Mouse (Mus musculus) ES-E14 (cell line): Measurements from ENCODE around the gene Asb3.

Experiments used
- CHD2 ChIP-seq: IDR thresholded peaks from 2 replicates; pipeline ENCODE4 v1.6.1; 2014; ENCODE audit warnings: mild to moderate bottlenecking, low read depth, low read length, inconsistent platforms
- HCFC1 ChIP-seq: IDR thresholded peaks from 2 replicates; pipeline ENCODE4 v1.6.1; 2012; ENCODE audit warnings: low read length, inconsistent platforms, borderline replicate concordance; ENCODE audit not compliant: insufficient read depth
- MAFK ChIP-seq: IDR thresholded peaks from 2 replicates; pipeline ENCODE4 v1.6.1; 2014; ENCODE audit warnings: mild to moderate bottlenecking, low read depth, low read length, inconsistent platforms; ENCODE audit not compliant: insufficient read depth
- ZC3H11A ChIP-seq: IDR thresholded peaks from 2 replicates; pipeline ENCODE4 v1.6.1; 2012; ENCODE audit warnings: low read depth, mild to moderate bottlenecking, inconsistent platforms, low read length, borderline replicate concordance
- ZNF384 ChIP-seq: IDR thresholded peaks from 2 replicates; pipeline ENCODE4 v1.6.1; 2012; ENCODE audit warnings: low read depth, low read length, inconsistent platforms

DNA sequence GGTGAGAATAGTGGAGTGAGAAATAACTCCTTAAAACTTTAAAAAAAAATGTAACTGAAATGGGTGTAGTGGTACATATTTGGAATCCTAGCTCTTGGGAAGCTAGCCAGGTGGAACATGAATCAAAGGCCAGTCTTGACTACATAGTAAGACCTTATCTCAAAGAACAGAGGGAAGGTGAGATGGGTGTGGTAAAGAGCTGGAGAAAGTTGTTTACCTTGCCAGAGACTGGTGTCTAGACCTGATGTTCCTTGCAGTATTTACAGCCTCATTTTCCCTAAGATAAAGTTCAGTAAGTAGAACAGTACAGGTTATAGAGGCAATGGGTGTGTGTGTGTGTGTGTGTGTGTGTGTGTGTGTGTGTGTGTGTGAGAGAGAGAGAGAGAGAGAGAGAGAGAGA is 12.8 kb upstream of the Asb3 start:
- TF ChIP-seq ZNF384 = no peak
- no peak for TF ChIP-seq ZC3H11A
- TF ChIP-seq CHD2 = no peak
- TF ChIP-seq HCFC1 = no peak
- TF ChIP-seq MAFK = no peak
